Mouse (Mus musculus): ENCODE data around the gene Tmem25.
"Not testable (repeated sequence)": the region's sequence is repeated elsewhere in the genome, so short reads cannot be mapped to it uniquely, and the experiment has no call there.

Tmem25 gene

GRCm38 (mm10) chr9:44792842-44793241 lies 6.3 kb downstream of the Tmem25 start:
- in situ Hi-C loops (cut with MboI; ENCODE audit: unreplicated experiment in 2 of 2) = no loop called here

DNA sequence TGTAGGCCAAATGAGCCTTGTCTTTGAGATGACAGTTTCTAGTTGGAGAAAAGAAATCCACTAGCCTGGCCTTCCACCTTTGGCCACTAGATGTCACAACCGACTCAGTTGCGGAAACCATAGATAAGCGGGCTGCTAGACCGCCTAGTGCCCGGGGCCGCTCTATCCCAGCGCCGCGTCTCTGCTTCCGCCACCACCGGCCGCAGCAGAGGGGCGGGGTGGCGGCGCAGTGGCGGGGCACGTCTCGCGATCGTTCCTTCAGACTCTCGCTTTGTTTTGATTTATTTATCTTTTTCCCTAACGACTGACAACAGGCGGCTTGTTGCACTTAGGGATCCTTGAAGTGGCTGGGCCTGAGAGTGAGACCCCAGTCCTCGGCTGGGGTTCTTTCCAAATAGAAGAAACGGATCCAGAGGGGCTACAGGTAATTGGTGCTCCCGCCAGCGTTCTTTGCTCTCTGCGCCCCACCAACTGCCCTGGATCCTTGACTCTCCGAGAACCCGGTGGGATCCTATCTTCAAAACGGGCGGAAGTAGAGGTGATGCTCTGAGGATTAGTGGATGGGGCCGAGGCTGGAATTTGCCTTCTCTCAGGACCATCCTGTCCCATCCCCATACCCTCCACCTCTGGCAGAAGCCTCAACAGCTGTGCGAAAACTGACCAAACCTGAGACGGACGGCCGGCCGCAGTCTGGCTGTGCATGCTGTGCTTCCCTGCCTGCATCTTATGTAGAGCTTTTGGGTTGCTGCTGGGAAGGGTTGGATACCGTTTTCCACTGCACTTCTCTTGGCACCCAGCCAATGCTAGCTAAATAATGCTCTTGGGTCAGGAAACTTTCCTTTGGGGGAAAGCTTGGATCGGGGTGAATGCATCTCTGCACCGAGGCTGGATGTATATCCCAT lies 26.1 kb downstream of the Tmem25 start:
- in situ Hi-C loops (cut with MboI; ENCODE audit: unreplicated experiment in 2 of 2) = no loop called here

DNA sequence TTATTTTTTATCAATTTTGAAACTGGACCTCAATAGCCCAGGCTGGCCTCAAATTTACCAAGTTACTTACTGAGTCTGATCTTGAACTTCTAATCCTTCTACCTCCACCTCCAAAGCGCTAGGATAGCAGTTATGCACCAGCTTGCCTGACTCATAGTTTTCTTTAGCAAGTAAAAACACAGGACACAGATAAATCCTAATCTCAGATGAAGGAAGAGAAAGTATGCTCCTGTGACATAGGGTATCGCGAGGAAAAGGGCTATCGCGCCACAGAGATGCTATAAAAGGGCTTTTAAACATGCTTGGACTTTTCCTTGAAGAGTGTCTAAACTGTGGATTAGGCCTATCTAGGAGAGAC lies 26.7 kb downstream of the Tmem25 start:
- in situ Hi-C loops (cut with MboI; ENCODE audit: unreplicated experiment in 2 of 2) = no loop called here

- in situ Hi-C loops (cut with MboI; ENCODE audit: unreplicated experiment in 2 of 2) = no loop called here
These were observed 27.7 kb downstream of the Tmem25 start for GRCm38 (mm10) chr9:44771376-44771775.

DNA sequence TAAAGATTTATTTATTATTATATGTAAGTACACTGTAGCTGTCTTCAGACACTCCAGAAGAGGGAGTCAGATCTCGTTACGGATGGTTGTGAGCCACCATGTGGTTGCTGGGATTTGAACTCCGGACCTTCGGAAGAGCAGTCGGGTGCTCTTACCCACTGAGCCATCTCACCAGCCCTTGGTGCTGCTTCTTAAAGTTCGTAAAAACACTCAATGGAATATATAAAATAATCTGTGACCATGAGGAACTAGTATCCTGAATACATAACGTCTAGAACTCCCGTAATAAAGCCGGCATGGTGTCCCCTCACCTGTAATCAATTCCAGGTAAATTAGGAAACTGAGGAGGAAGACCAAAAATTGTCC lies 31.1 kb downstream of the Tmem25 start:
- in situ Hi-C loops (cut with MboI; ENCODE audit: unreplicated experiment in 2 of 2) = not testable (repeated sequence)

DNA sequence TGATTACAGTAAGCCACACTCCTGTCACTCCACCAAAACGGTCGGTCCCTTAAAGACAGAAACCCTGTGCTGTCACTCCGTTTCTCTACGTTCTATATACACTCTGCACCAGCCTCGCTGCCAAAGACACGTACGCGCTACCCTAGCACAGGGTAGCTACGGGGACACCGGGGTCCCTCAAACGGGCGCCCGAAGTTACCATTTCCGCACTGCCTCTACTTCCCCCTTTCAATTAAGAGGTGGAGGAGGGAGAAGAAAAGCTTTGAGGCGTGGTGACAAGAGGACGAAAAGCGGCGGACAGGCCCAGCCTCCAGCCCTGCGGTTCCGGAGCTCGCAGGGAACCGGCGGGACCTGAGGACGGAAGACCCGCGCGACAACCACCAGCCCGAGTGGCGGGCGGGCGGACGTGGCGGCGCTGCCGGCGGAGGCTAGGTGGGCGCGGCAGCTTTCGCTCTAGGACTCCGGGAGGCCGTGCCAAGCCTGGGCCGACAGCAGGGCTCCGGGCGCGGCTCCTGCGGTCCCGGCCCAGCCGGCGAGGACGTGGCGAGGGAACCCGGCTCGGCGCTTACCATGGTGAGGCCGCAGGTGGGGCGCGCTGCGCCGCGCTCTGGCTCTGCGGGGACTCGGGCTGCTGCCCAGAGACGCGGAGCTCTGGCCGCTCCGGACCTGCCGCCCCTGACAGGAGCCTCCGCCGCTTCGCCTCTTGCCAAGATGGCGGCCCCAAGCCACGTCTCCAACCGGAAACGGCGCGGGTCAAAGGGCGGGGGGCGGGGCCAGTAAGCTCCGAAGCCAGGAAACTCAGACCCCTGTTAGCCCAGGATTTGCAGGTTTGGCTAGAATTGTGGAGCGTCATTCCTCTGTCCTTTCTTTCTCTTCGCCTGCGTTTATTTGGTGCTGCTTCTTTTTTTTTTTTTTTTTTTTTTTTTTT lies 31.7 kb downstream of the Tmem25 start, which contains the start of the genes Arcn1 and Ift46:
Gene Arcn1 (minus strand): TSS at position 745 of the 928 bp plus-strand sequence.
Gene Ift46 (plus strand): TSS at position 808 of the 928 bp plus-strand sequence.
- in situ Hi-C loops (cut with MboI; ENCODE audit: unreplicated experiment in 2 of 2) = no loop called here

- in situ Hi-C loops (cut with MboI; ENCODE audit: unreplicated experiment in 2 of 2) = no loop called here
These were observed 38.2 kb downstream of the Tmem25 start for GRCm38 (mm10) chr9:44760873-44761272.

GRCm38 (mm10) chr9:44748473-44748872 lies 50.6 kb downstream of the Tmem25 start:
- in situ Hi-C loops (cut with MboI; ENCODE audit: unreplicated experiment in 2 of 2) = loop anchor here in 1 of 2 experiments (5.0 kb wide), 1 partner anchor 64 kb away; no protein-coding TSS in a partner anchor

GRCm38 (mm10) chr9:44747341-44747740 lies 51.8 kb downstream of the Tmem25 start:
- in situ Hi-C loops (cut with MboI; ENCODE audit: unreplicated experiment in 2 of 2) = loop anchor here in 1 of 2 experiments (5.0 kb wide), 1 partner anchor 65 kb away; no protein-coding TSS in a partner anchor

DNA sequence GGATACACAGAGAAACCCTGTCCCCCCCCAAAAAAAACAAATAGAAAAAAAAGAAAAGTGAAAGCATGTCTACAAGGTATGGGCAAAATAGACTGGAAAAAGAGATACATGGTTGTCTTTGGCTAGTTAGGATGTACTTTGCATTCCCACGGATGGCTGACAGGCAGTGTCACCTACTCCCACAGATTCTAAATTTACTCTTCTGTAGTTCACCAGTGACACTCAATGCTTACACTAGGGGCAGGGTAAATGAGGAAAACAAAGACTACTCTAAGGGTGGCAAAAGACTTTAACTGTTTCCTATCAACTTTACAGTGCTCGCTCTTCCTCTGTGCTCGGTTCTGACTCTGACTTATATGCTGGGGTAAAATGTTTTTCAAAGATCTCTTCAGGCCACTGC lies 52.4 kb downstream of the Tmem25 start:
- in situ Hi-C loops (cut with MboI; ENCODE audit: unreplicated experiment in 2 of 2) = loop anchor here in 1 of 2 experiments (5.0 kb wide), 1 partner anchor 66 kb away; no protein-coding TSS in a partner anchor

DNA sequence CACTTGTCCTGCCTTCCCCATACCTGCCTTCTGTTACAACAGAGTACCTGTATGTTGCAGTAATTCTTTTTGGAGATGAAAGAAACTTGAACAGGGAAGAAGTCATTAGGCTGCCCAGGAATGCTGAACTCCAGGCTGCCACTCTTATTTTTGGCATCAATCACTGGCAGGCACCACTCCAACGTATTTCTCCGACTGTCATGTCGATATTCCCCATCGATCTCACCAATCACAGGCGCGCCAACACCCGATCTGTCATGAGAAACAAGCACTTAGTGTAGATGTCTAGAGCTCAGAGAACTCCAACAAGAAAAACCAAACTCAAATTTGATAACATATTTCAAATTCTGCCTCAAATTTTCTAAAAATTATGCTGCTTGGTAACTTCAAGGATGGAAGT lies 53.7 kb downstream of the Tmem25 start:
- in situ Hi-C loops (cut with MboI; ENCODE audit: unreplicated experiment in 2 of 2) = loop anchor here in 1 of 2 experiments (5.0 kb wide), 1 partner anchor 67 kb away; no protein-coding TSS in a partner anchor
